Mouse (Mus musculus): ENCODE measurements around the gene 9930111J21Rik2. TPM values are rescaled to one million over a fixed set of nuclear protein-coding genes. Genes with fewer than 3 reads are reported as not detected.

Gene 9930111J21Rik2
- total and polyA plus RNA-seq, 2 experiments from 2014 or later, result 0.16 to 0.78 TPM

DNA sequence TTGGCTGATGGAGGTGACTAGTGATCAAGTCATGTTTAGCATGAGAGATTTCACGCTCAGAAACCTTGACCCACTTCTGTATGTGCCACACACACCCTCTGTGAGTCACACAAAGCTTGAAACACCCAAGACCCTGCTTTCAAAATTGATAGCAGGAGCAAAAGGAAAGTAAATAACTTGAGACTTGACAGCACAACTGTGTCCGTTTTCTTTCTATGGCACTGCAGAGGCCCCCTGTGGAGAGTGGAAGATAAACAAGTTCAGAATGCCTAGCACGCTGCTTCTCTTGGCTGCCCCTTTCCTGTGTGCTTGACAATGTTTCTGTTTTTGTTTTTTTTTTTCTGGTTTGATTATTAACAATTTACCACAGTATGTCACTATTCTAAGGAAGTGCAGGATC, 33.8 kb upstream of the 9930111J21Rik2 start:
- TF ChIP-seq CTCF (IDR thresholded peaks at IDR 0.05; ENCODE audit: low read depth), result peak; percentile 23; the same call in 1 of the 2 replicates
- no peaks in the 10 kb centered on the region for H3K4me1 ChIP-seq (ENCODE audit: insufficient read depth, low read length)
- no peak overlapping the region for H3K27ac ChIP-seq
- DNase-seq (ENCODE audit: low spot score) (peak; percentile 34), ATAC-seq (no peak)
- H3K36me3 ChIP-seq (ENCODE audit: insufficient read depth, low read length), result no peaks in the 10 kb centered on the region
- no peaks in the 10 kb centered on the region for H3K27me3 ChIP-seq (ENCODE audit: insufficient read depth, low read length)
- no peak overlapping the region for H3K4me3 ChIP-seq (ENCODE audit: low read length)
- H3K9ac ChIP-seq (replicated peaks; ENCODE audit: low read length), result no peak overlapping the region
- 35% methylated on average over 3 of the region's 3 CpGs for WGBS
- H3K9me3 ChIP-seq (ENCODE audit: low read length), result no peaks in the 10 kb centered on the region
- no peak overlapping the region for H3K4me2 ChIP-seq (ENCODE audit: low read depth, low read length)

DNA sequence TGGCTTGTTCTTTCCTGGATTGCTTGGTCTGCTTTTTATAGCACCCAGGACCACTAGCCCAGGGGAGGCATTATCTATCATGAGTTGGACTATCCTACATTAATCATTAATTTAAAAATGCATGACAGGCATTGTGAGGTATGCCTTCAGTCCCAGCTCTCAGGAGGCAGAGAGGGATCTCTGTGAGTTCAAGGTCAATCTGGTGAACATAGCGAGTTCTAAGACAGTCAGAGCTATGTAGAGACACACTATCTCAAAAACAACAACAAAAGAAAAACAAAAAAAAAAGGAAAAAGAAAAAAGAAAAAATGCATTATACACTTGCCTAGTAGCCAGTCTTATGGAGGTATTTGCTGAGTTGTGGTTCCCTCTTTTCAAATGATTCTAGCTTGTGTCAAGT, 33.3 kb upstream of the 9930111J21Rik2 start:
- Histone ChIP-seq H3K27ac (no peak overlapping the region), H3K4me1 (ENCODE audit: insufficient read depth, low read length) (no peaks in the 10 kb centered on the region), H3K4me3 (ENCODE audit: low read length) (no peak overlapping the region), H3K27me3 (ENCODE audit: insufficient read depth, low read length) (no peaks in the 10 kb centered on the region), H3K9me3 (ENCODE audit: low read length) (no peaks in the 10 kb centered on the region), H3K4me2 (ENCODE audit: low read depth, low read length) (no peak overlapping the region), H3K36me3 (ENCODE audit: insufficient read depth, low read length) (no peaks in the 10 kb centered on the region), H3K9ac (replicated peaks; ENCODE audit: low read length) (no peak overlapping the region)
- 77% methylated on average over 1 of the region's 1 CpGs for WGBS
- ATAC-seq, result no peak
- TF ChIP-seq CTCF (IDR thresholded peaks at IDR 0.05; ENCODE audit: low read depth), result no peak
- no peak for DNase-seq (ENCODE audit: low spot score)

DNA sequence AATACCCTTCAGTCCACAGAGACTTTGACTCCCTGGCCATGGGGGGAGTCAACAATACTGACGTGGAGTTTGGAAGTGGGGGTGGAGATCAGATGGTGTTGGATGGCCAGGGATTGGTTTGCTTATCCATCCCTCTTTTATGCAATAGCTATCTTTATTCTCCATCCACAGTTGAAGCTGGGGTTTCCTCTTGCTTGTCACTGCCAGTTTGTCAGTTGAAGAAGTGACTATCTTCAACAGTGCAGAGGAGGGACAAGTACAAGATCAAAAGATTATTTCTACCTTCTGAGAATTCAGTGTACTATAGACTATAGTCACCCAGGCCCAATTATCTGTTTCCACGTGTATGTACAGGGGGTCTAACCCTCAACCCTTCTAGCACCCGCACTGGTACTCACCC, 32.8 kb upstream of the 9930111J21Rik2 start:
- Histone ChIP-seq H3K4me1 (ENCODE audit: insufficient read depth, low read length) (no peaks in the 10 kb centered on the region), H3K27ac (no peak overlapping the region), H3K9me3 (ENCODE audit: low read length) (no peaks in the 10 kb centered on the region), H3K4me2 (ENCODE audit: low read depth, low read length) (no peak overlapping the region), H3K4me3 (ENCODE audit: low read length) (no peak overlapping the region), H3K27me3 (ENCODE audit: insufficient read depth, low read length) (no peaks in the 10 kb centered on the region), H3K9ac (replicated peaks; ENCODE audit: low read length) (no peak overlapping the region), H3K36me3 (ENCODE audit: insufficient read depth, low read length) (no peaks in the 10 kb centered on the region)
- ATAC-seq (no peak), DNase-seq (ENCODE audit: low spot score) (no peak)
- WGBS, result 89% methylated on average over 3 of the region's 3 CpGs
- TF ChIP-seq CTCF (IDR thresholded peaks at IDR 0.05; ENCODE audit: low read depth), result no peak

DNA sequence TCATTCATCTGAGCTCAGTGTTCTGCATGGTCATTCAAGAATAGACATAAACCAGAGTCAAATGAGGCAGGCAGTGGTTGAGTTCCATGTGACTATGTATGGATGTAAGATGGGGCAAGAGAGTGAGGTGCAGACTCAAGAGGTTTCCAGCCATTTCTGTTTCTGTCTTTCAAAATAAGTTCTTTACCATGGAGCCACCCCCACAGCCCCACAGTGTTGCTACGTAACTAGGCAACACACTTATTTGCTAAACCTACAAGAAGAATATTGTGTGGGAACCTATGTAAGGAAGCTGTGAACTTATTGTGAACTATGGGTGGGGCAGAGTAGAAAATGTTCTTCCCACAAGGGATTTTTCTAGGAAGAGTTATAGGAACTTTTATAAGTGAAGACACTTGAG, 32.1 kb upstream of the 9930111J21Rik2 start:
- H3K4me1 ChIP-seq (ENCODE audit: insufficient read depth, low read length), result no peaks in the 10 kb centered on the region
- H3K27ac ChIP-seq, result no peak overlapping the region
- no peaks in the 10 kb centered on the region for H3K36me3 ChIP-seq (ENCODE audit: insufficient read depth, low read length)
- H3K4me3 ChIP-seq (ENCODE audit: low read length), result no peak overlapping the region
- 92% methylated on average over 1 of the region's 1 CpGs for WGBS
- no peak for TF ChIP-seq CTCF (IDR thresholded peaks at IDR 0.05; ENCODE audit: low read depth)
- ATAC-seq (no peak), DNase-seq (ENCODE audit: low spot score) (no peak)
- H3K9me3 ChIP-seq (ENCODE audit: low read length), result no peaks in the 10 kb centered on the region
- no peak overlapping the region for H3K9ac ChIP-seq (replicated peaks; ENCODE audit: low read length)
- no peaks in the 10 kb centered on the region for H3K27me3 ChIP-seq (ENCODE audit: insufficient read depth, low read length)
- H3K4me2 ChIP-seq (ENCODE audit: low read depth, low read length), result no peak overlapping the region

DNA sequence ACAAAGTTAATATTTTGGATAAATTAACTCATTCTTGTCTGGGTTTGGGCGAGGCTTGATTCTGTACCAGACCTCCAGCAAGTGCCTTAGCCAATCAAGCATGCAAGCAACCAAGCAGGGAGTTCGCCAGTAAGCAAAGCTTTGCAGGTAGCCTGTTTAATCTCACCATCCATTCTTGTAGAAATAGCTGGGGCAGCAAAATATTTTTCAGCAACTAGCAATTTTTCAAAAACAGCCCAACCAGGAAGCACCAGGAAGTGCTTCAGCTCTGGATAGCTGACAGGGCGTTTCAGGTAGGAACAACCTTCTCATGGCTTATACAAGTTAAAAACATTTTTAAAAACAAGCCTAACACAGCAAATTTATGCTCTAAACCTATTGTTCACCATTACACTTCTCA, 30.8 kb upstream of the 9930111J21Rik2 start:
- ATAC-seq, result no peak
- Histone ChIP-seq H3K4me2 (ENCODE audit: low read depth, low read length) (no peak overlapping the region), H3K27ac (no peak overlapping the region), H3K4me1 (ENCODE audit: insufficient read depth, low read length) (no peaks in the 10 kb centered on the region), H3K27me3 (ENCODE audit: insufficient read depth, low read length) (no peaks in the 10 kb centered on the region), H3K9me3 (ENCODE audit: low read length) (no peaks in the 10 kb centered on the region), H3K9ac (replicated peaks; ENCODE audit: low read length) (no peak overlapping the region), H3K4me3 (ENCODE audit: low read length) (no peak overlapping the region), H3K36me3 (ENCODE audit: insufficient read depth, low read length) (no peaks in the 10 kb centered on the region)
- no peak for DNase-seq (ENCODE audit: low spot score)
- TF ChIP-seq CTCF (IDR thresholded peaks at IDR 0.05; ENCODE audit: low read depth), result no peak
- 71% methylated on average over 3 of the region's 3 CpGs for WGBS

DNA sequence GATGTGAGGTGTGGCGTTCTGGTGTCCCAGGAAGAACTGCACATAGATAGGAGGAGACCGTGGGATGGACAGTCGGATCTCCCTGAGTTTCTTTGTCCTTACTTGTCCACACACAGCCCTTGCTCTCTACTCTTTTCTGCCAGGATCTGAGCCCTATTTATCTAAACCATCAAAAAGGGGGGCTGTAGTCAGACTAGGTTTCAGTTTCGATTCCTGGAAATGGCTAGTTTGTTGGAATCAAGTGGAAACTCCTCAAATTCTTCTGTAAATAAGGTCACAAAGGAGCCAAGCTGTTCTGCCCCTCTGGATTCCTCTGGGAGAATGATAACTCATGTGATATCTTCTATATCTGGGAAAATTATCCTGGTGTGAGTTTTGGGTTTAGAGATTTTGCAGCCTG, 30.3 kb upstream of the 9930111J21Rik2 start:
- DNase-seq (ENCODE audit: low spot score) (no peak), ATAC-seq (no peak)
- no peak overlapping the region for H3K4me3 ChIP-seq (ENCODE audit: low read length)
- H3K4me2 ChIP-seq (ENCODE audit: low read depth, low read length), result no peak overlapping the region
- no peak for TF ChIP-seq CTCF (IDR thresholded peaks at IDR 0.05; ENCODE audit: low read depth)
- 85% methylated on average over 4 of the region's 4 CpGs for WGBS
- H3K4me1 ChIP-seq (ENCODE audit: insufficient read depth, low read length), result no peaks in the 10 kb centered on the region
- no peak overlapping the region for H3K9ac ChIP-seq (replicated peaks; ENCODE audit: low read length)
- H3K27me3 ChIP-seq (ENCODE audit: insufficient read depth, low read length), result no peaks in the 10 kb centered on the region
- H3K9me3 ChIP-seq (ENCODE audit: low read length), result no peaks in the 10 kb centered on the region
- no peak overlapping the region for H3K27ac ChIP-seq
- H3K36me3 ChIP-seq (ENCODE audit: insufficient read depth, low read length), result no peaks in the 10 kb centered on the region

DNA sequence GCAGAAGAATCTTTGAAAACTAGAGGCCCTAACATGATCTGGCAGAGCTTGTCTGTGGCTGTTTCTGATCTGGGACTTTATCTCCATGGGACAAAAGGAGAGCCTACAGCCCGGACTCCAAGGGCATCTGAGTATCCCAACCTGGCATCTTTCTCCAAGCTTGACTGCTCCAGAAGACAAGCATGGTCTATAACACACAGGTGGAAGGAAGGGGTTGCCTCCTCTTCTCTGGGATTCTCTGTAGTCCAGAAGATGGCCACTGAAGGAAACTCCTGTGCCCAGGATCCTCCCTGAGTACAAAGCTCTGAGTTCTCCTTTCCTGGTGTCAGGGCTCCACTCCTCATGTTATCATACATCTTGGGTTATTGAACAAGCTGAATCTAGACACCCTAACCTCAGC, 29.6 kb upstream of the 9930111J21Rik2 start:
- Histone ChIP-seq H3K36me3 (ENCODE audit: insufficient read depth, low read length) (no peaks in the 10 kb centered on the region), H3K4me3 (ENCODE audit: low read length) (no peak overlapping the region), H3K4me1 (ENCODE audit: insufficient read depth, low read length) (no peaks in the 10 kb centered on the region), H3K27ac (no peak overlapping the region), H3K9ac (replicated peaks; ENCODE audit: low read length) (no peak overlapping the region), H3K27me3 (ENCODE audit: insufficient read depth, low read length) (no peaks in the 10 kb centered on the region), H3K9me3 (ENCODE audit: low read length) (no peaks in the 10 kb centered on the region), H3K4me2 (ENCODE audit: low read depth, low read length) (no peak overlapping the region)
- WGBS, result 83% methylated on average over 1 of the region's 1 CpGs
- ATAC-seq (no peak), DNase-seq (ENCODE audit: low spot score) (no peak)
- TF ChIP-seq CTCF (IDR thresholded peaks at IDR 0.05; ENCODE audit: low read depth), result no peak

Data from hindbrain, postnatal 0 days (tissue).